Mouse (Mus musculus): ENCODE results near the gene Pip5k1b. TPM values are rescaled to one million over a fixed set of nuclear protein-coding genes. Genes with fewer than 3 reads are reported as not detected.
A peak's percentile ranks its signal among the peaks of the same experiment; 100 is the strongest.

Pip5k1b gene
- polyA plus RNA-seq, 1 experiment: 3.1 TPM

- no peaks in the 10 kb centered on the region for H3K27me3 ChIP-seq (ENCODE audit: control insufficient read depth, insufficient read depth, low read length)
- no peaks in the 10 kb centered on the region for H3K36me3 ChIP-seq (ENCODE audit: control insufficient read depth, insufficient read depth, low read length)
- WGBS: 62% methylated on average over 13 of the region's 13 CpGs
- no peak overlapping the region for H3K4me3 ChIP-seq (ENCODE audit: extremely low read depth, insufficient read depth, insufficient read length)
- H3K27ac ChIP-seq (ENCODE audit: insufficient read depth, low read length): no peak overlapping the region
- TF ChIP-seq CTCF (IDR thresholded peaks at IDR 0.05; ENCODE audit: extremely low read depth, insufficient read depth, insufficient read length, insufficient replicate concordance): no peak
- H3K4me1 ChIP-seq (ENCODE audit: control insufficient read depth, insufficient read depth, insufficient read length): no peaks in the 10 kb centered on the region
- no peak for DNase-seq (ENCODE audit: low read depth in 1 of 2, low spot score in 2 of 2)
Measured at GRCm38 (mm10) chr19:24307271-24308221, 248.1 kb downstream of the Pip5k1b start.

GRCm38 (mm10) chr19:24306351-24306750 is 249.3 kb downstream of the Pip5k1b start:
- TF ChIP-seq POLR2A (IDR thresholded peaks at IDR 0.05; ENCODE audit: low read depth, low read length): no peak
- no peak for TF ChIP-seq CTCF (IDR thresholded peaks at IDR 0.05; ENCODE audit: extremely low read depth, insufficient read depth, insufficient read length, insufficient replicate concordance)
- H3K27ac ChIP-seq (ENCODE audit: insufficient read depth, low read length): no peak overlapping the region
- no peaks in the 10 kb centered on the region for H3K27me3 ChIP-seq (ENCODE audit: control insufficient read depth, insufficient read depth, low read length)
- no peaks in the 10 kb centered on the region for H3K36me3 ChIP-seq (ENCODE audit: control insufficient read depth, insufficient read depth, low read length)
- DNase-seq (ENCODE audit: low read depth in 1 of 2, low spot score in 2 of 2): no peak
- 86% methylated on average over 5 of the region's 5 CpGs for WGBS
- H3K4me1 ChIP-seq (ENCODE audit: control insufficient read depth, insufficient read depth, insufficient read length): no peaks in the 10 kb centered on the region
- H3K4me3 ChIP-seq (ENCODE audit: extremely low read depth, insufficient read depth, insufficient read length): no peak overlapping the region

GRCm38 (mm10) chr19:24302198-24302597 is 253.5 kb downstream of the Pip5k1b start:
- DNase-seq (ENCODE audit: low read depth in 1 of 2, low spot score in 2 of 2): no peak
- no peak overlapping the region for H3K4me3 ChIP-seq (ENCODE audit: extremely low read depth, insufficient read depth, insufficient read length)
- H3K36me3 ChIP-seq (ENCODE audit: control insufficient read depth, insufficient read depth, low read length): no peaks in the 10 kb centered on the region
- 96% methylated on average over 10 of the region's 10 CpGs for WGBS
- H3K27me3 ChIP-seq (ENCODE audit: control insufficient read depth, insufficient read depth, low read length): no peaks in the 10 kb centered on the region
- H3K4me1 ChIP-seq (ENCODE audit: control insufficient read depth, insufficient read depth, insufficient read length): no peaks in the 10 kb centered on the region
- no peak overlapping the region for H3K27ac ChIP-seq (ENCODE audit: insufficient read depth, low read length)
- TF ChIP-seq CTCF (IDR thresholded peaks at IDR 0.05; ENCODE audit: extremely low read depth, insufficient read depth, insufficient read length, insufficient replicate concordance): no peak
- no peak for TF ChIP-seq POLR2A (IDR thresholded peaks at IDR 0.05; ENCODE audit: low read depth, low read length)

GRCm38 (mm10) chr19:24301768-24302148 is 253.9 kb downstream of the Pip5k1b start:
- no peaks in the 10 kb centered on the region for H3K27me3 ChIP-seq (ENCODE audit: control insufficient read depth, insufficient read depth, low read length)
- TF ChIP-seq CTCF (IDR thresholded peaks at IDR 0.05; ENCODE audit: extremely low read depth, insufficient read depth, insufficient read length, insufficient replicate concordance): no peak
- no peak for TF ChIP-seq POLR2A (IDR thresholded peaks at IDR 0.05; ENCODE audit: low read depth, low read length)
- H3K36me3 ChIP-seq (ENCODE audit: control insufficient read depth, insufficient read depth, low read length): no peaks in the 10 kb centered on the region
- H3K4me3 ChIP-seq (ENCODE audit: extremely low read depth, insufficient read depth, insufficient read length): no peak overlapping the region
- no peak overlapping the region for H3K27ac ChIP-seq (ENCODE audit: insufficient read depth, low read length)
- H3K4me1 ChIP-seq (ENCODE audit: control insufficient read depth, insufficient read depth, insufficient read length): no peaks in the 10 kb centered on the region
- whole genome bisulfite sequencing: 85% methylated on average over 5 of the region's 5 CpGs
- no peak for DNase-seq (ENCODE audit: low read depth in 1 of 2, low spot score in 2 of 2)

GRCm38 (mm10) chr19:24300994-24301767 is 254.5 kb downstream of the Pip5k1b start:
- WGBS: 38% methylated on average over 9 of the region's 9 CpGs
- DNase-seq (ENCODE audit: low read depth in 1 of 2, low spot score in 2 of 2): peak; percentile 55 to 58
- H3K27ac ChIP-seq (ENCODE audit: insufficient read depth, low read length): no peak overlapping the region
- peak; percentile 88; the same call in 1 of the 2 replicates for TF ChIP-seq CTCF (IDR thresholded peaks at IDR 0.05; ENCODE audit: extremely low read depth, insufficient read depth, insufficient read length, insufficient replicate concordance)
- TF ChIP-seq POLR2A (IDR thresholded peaks at IDR 0.05; ENCODE audit: low read depth, low read length): no peak
- no peaks in the 10 kb centered on the region for H3K4me1 ChIP-seq (ENCODE audit: control insufficient read depth, insufficient read depth, insufficient read length)
- H3K36me3 ChIP-seq (ENCODE audit: control insufficient read depth, insufficient read depth, low read length): no peaks in the 10 kb centered on the region
- H3K27me3 ChIP-seq (ENCODE audit: control insufficient read depth, insufficient read depth, low read length): no peaks in the 10 kb centered on the region
- H3K4me3 ChIP-seq (ENCODE audit: extremely low read depth, insufficient read depth, insufficient read length): peak overlapping the region; percentile 34; the same call in 1 of the 2 replicates

GRCm38 (mm10) chr19:24293537-24293936 is 262.1 kb downstream of the Pip5k1b start:
- WGBS: 94% methylated on average over 5 of the region's 5 CpGs
- Histone ChIP-seq H3K27me3 (ENCODE audit: control insufficient read depth, insufficient read depth, low read length) (no peaks in the 10 kb centered on the region), H3K27ac (ENCODE audit: insufficient read depth, low read length) (no peak overlapping the region), H3K4me3 (ENCODE audit: extremely low read depth, insufficient read depth, insufficient read length) (no peak overlapping the region), H3K36me3 (ENCODE audit: control insufficient read depth, insufficient read depth, low read length) (no peaks in the 10 kb centered on the region), H3K4me1 (ENCODE audit: control insufficient read depth, insufficient read depth, insufficient read length) (no peaks in the 10 kb centered on the region)
- no peak for TF ChIP-seq POLR2A (IDR thresholded peaks at IDR 0.05; ENCODE audit: low read depth, low read length)
- TF ChIP-seq CTCF (IDR thresholded peaks at IDR 0.05; ENCODE audit: extremely low read depth, insufficient read depth, insufficient read length, insufficient replicate concordance): no peak
- DNase-seq (ENCODE audit: low read depth in 1 of 2, low spot score in 2 of 2): no peak

Measured in spleen, adult 2 months (tissue).